Mouse (Mus musculus) liver, adult 2 months (tissue): ENCODE results near the gene Pcnx2.

Experiments
- CTCF ChIP-seq: fragments of 200-500 bp; IDR thresholded peaks from 2 replicates; pipeline ENCODE4 v1.5.1; 2011; ENCODE audit warnings: low read depth, low read length, control low read depth
- POLR2A ChIP-seq: fragments of 200-500 bp; IDR thresholded peaks from 2 replicates; pipeline ENCODE4 v1.6.1; 2011; ENCODE audit warnings: low read length, control low read depth; ENCODE audit not compliant: insufficient read depth; ENCODE audit errors: extremely low read depth

- no peak for TF ChIP-seq POLR2A
- no peak for TF ChIP-seq CTCF
Observed at GRCm38 (mm10) chr8:125792816-125793455, 105.2 kb downstream of the Pcnx2 start.
